Mouse (Mus musculus) kidney, adult 2 months (tissue): ENCODE data around the gene Tmem132c.

Source experiments
- CTCF ChIP-seq: fragments of 200-500 bp; conservative IDR thresholded peaks from 2 replicates; pipeline ENCODE4 v1.5.1; 2011; ENCODE audit warnings: low read depth, mild to moderate bottlenecking, control low read depth, low read length, moderate library complexity, mixed read lengths; ENCODE audit not compliant: insufficient read depth, insufficient read length
- POLR2A ChIP-seq: fragments of 200-500 bp; IDR thresholded peaks from one replicate; pipeline ENCODE4 v1.6.1; 2011; ENCODE audit warnings: low read depth, low read length, control low read depth

GRCm38 (mm10) chr5:127300597-127301254 lies 59.1 kb downstream of the Tmem132c start:
- TF ChIP-seq POLR2A: no peak
- no peak for TF ChIP-seq CTCF
